Mouse (Mus musculus) megakaryocyte, embryonic 14.5 days (primary cell): ENCODE results near the gene Cldn15.

Experiments
- FLI1 ChIP-seq: IDR thresholded peaks from 2 replicates; pipeline ENCODE4 v1.6.1; 2012; ENCODE audit warnings: low read length, inconsistent platforms, mixed read lengths
- GATA1 ChIP-seq: IDR thresholded peaks from 3 replicates; pipeline ENCODE4 v1.6.1; 2012; ENCODE audit warnings: mixed read lengths, low read length, inconsistent platforms, borderline replicate concordance

DNA sequence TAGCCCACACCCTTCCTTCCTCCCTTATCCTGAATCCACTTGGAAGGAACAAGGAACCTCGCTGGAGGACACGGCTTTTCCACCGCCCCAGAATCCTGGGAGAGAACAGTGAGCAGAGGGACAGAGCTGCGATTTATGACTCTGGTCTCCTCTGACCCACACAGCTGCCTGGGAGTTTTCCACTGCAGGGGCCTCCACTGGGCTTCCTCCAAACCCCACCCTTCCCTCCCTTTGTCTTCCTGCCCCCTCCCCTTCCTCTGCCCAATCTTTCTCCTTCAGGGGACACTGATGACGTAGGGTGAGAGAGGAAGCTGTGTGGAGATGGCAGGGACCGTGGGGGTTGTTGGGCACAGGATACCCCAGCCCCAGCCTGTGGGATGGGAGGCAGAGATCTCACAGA, at the start of gene Cldn15:
- TF ChIP-seq GATA1 (no peak), FLI1 (no peak)
